Mouse (Mus musculus): Measurements from ENCODE around the gene Ano8.

Gene Ano8

GRCm38 (mm10) chr8:71470146-71470912 lies 15.4 kb downstream of the Ano8 start:
- DNase-seq = peak; percentile 62

- peak; percentile 83 for DNase-seq
Observed at GRCm38 (mm10) chr8:71469411-71469810, 16.4 kb downstream of the Ano8 start.

GRCm38 (mm10) chr8:71468916-71469315 lies 16.8 kb downstream of the Ano8 start, which contains the start of gene Dda1:
Gene Dda1 (plus strand): TSS chr8:71469199.
- peak; percentile 99 for DNase-seq

- peak; percentile 61 for DNase-seq
Observed at GRCm38 (mm10) chr8:71468001-71468400, 17.8 kb downstream of the Ano8 start.

GRCm38 (mm10) chr8:71467201-71467600 lies 18.6 kb downstream of the Ano8 start:
- DNase-seq = peak; percentile 45

- peak; percentile 63 for DNase-seq
Observed at GRCm38 (mm10) chr8:71466198-71466597, 19.6 kb downstream of the Ano8 start.

- DNase-seq = peak; percentile 41
Observed at GRCm38 (mm10) chr8:71465733-71466132, 20.0 kb downstream of the Ano8 start.

GRCm38 (mm10) chr8:71464513-71465500 lies 21.0 kb downstream of the Ano8 start, which contains the start of gene Mrpl34:
Gene Mrpl34 (plus strand): TSS chr8:71464959.
- DNase-seq = peak; percentile 100

GRCm38 (mm10) chr8:71463188-71464033 lies 22.4 kb downstream of the Ano8 start, which contains the start of gene Abhd8:
Gene Abhd8 (minus strand): TSS chr8:71463655.
- peak; percentile 99 for DNase-seq

- DNase-seq = peak; percentile 84
Observed at GRCm38 (mm10) chr8:71462786-71463185, 23.0 kb downstream of the Ano8 start.

- no peak for DNase-seq
Observed at GRCm38 (mm10) chr8:71462191-71462590, 23.6 kb downstream of the Ano8 start.

- peak; percentile 70 for DNase-seq
Observed at GRCm38 (mm10) chr8:71461152-71461840, 24.5 kb downstream of the Ano8 start.

- DNase-seq = no peak
Observed at GRCm38 (mm10) chr8:71460716-71461115, 25.0 kb downstream of the Ano8 start.

- peak; percentile 30 for DNase-seq
Observed at GRCm38 (mm10) chr8:71457659-71458270, 28.0 kb downstream of the Ano8 start.

- peak; percentile 45 for DNase-seq
Observed at GRCm38 (mm10) chr8:71456906-71457305, 28.9 kb downstream of the Ano8 start.

GRCm38 (mm10) chr8:71454668-71455067 lies 31.1 kb downstream of the Ano8 start:
- DNase-seq = no peak

- DNase-seq = no peak
Observed at GRCm38 (mm10) chr8:71452669-71453068, 33.1 kb downstream of the Ano8 start.

GRCm38 (mm10) chr8:71451777-71452176 lies 34.0 kb downstream of the Ano8 start:
- DNase-seq = no peak

GRCm38 (mm10) chr8:71451337-71451736 lies 34.4 kb downstream of the Ano8 start:
- DNase-seq = no peak

- no peak for DNase-seq
Observed at GRCm38 (mm10) chr8:71445096-71445495, 40.7 kb downstream of the Ano8 start.

GRCm38 (mm10) chr8:71441404-71441803 lies 44.4 kb downstream of the Ano8 start:
- DNase-seq = no peak

Data from cerebellum, adult 11-12 months (tissue).